In the genomic region with DNA sequence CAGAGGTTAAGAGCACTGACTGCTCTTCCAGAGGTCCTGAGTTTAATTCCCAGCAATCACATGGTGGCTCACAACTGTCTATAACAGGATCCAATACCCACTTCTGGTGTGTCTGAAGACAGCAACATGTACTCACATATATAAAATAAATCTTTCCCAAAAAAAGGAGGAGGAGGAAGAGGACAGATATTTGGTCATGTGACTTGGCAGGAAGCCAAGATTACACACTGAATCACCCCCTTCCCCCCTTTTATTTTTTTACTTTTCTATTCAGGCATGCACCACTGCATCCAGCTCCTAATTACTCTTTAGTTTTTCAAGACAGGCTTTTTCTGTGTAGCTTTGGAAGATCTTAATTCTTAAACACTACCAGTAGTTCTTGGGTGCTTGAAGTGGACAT, we compare ENCODE assay signal across 24 mouse cellular contexts. TPM values are rescaled to one million over a fixed set of nuclear protein-coding genes. Genes with fewer than 3 reads are reported as not detected.
DNase-seq lines count a peak whose midpoint lies in the region; ATAC-seq lines count a peak whose summit lies in the region.
"Had no signal": no experiment of that assay in that cellular context is flagged by ENCODE, and none has a peak within 500 bp of the region (broad histone marks: within the 10 kb centered on the region; RNA-seq: fewer than 3 reads in every experiment).

No protein-coding gene starts in this region.

- no peak overlapping the region for H3K4me3 ChIP-seq in forebrain, embryonic 13.5 days
- H3K4me3 ChIP-seq: embryonic facial prominence, embryonic 13.5 days; embryonic facial prominence, embryonic 15.5 days; erythroblast, embryonic 14.5 days; forebrain, embryonic 10.5 days; forebrain, embryonic 12.5 days; forebrain, embryonic 15.5 days had no signal

- peaks cover 2% of the 10 kb centered on the region for H3K4me1 ChIP-seq in forebrain, embryonic 13.5 days
- H3K4me1 ChIP-seq: embryonic facial prominence, embryonic 13.5 days; embryonic facial prominence, embryonic 15.5 days; forebrain, embryonic 10.5 days; forebrain, embryonic 12.5 days had no signal

- H3K9ac ChIP-seq in forebrain, embryonic 13.5 days, result no peak overlapping the region
- H3K9ac ChIP-seq: embryonic facial prominence, embryonic 13.5 days; embryonic facial prominence, embryonic 15.5 days; forebrain, embryonic 12.5 days; forebrain, embryonic 15.5 days; forebrain, postnatal 0 days had no signal

- no peak for ATAC-seq in forebrain, embryonic 13.5 days
- ATAC-seq: forebrain, embryonic 15.5 days; forebrain, postnatal 0 days had no signal

- H3K36me3 ChIP-seq in forebrain, embryonic 13.5 days (ENCODE audit: poor library complexity, severe bottlenecking), result peaks cover 72% of the 10 kb centered on the region

- no peak overlapping the region for H3K4me2 ChIP-seq in forebrain, embryonic 13.5 days
- H3K4me2 ChIP-seq: embryonic facial prominence, embryonic 13.5 days; embryonic facial prominence, embryonic 15.5 days; forebrain, embryonic 12.5 days; forebrain, embryonic 15.5 days had no signal

- no peaks in the 10 kb centered on the region for H3K9me3 ChIP-seq in forebrain, embryonic 13.5 days (replicated peaks)
- H3K9me3 ChIP-seq: embryonic facial prominence, embryonic 13.5 days; embryonic facial prominence, embryonic 15.5 days; forebrain, embryonic 10.5 days; forebrain, embryonic 12.5 days; forebrain, embryonic 15.5 days had no signal

- no peak overlapping the region for H3K27ac ChIP-seq in forebrain, embryonic 13.5 days
- H3K27ac ChIP-seq: embryonic facial prominence, embryonic 13.5 days; embryonic facial prominence, embryonic 15.5 days; forebrain, embryonic 10.5 days; forebrain, embryonic 12.5 days; forebrain, embryonic 15.5 days had no signal

- DNase-seq in heart, adult 11 months, result peak; percentile 34
- DNase-seq in heart, postnatal 14 days, result no peak
- peak; percentile 28 for DNase-seq in NIH3T3 (ENCODE audit: low read depth)
- DNase-seq in cerebellum, adult 18-20 months, result no peak
- DNase-seq: adrenal gland, adult 8-10 months; adrenal gland, postnatal 14 days; adrenal gland, postnatal 36 days; B cell, adult 2 months; cerebellum, adult 11-12 months; cerebellum, adult 8-10 months; cerebellum, adult 9-11 months; cerebellum, postnatal 14 days; cerebellum, postnatal 36 days; embryo, embryonic 11 days; forebrain, postnatal 0 days had no signal

- intact Hi-C loops in heart, postnatal 14 days (cut with DNase I), result no loop called here

- H3K27me3 ChIP-seq in forebrain, embryonic 13.5 days, result no peaks in the 10 kb centered on the region
- H3K27me3 ChIP-seq: embryonic facial prominence, embryonic 13.5 days; embryonic facial prominence, embryonic 15.5 days; forebrain, embryonic 12.5 days; forebrain, embryonic 15.5 days had no signal

RNA-seq across cellular contexts. Expression of gene 1700003F12Rik, which starts 25.4 kb away (rescaled TPM):
- under 1 TPM in 1 of 2 experiments, not detected in 1; 0.43 TPM for total RNA-seq in heart, postnatal 14 days (2021)
- 1.4 TPM in 2 replicates for polyA plus RNA-seq in forebrain, embryonic 13.5 days (2015; fragmentation: Nextera tagmentation; extraction: Ambion mirVana)
- total RNA-seq: adrenal gland, postnatal 14 days; common myeloid progenitor, adult 5-6 weeks had no signal
- polyA plus RNA-seq: erythroblast, embryonic 14.5 days had no signal

RNA-seq across cellular contexts. Expression of gene Actl10, which starts 30.1 kb away (rescaled TPM):
- not detected for total RNA-seq in heart, postnatal 14 days (2021)
- polyA plus RNA-seq in forebrain, embryonic 13.5 days (2015; fragmentation: Nextera tagmentation; extraction: Ambion mirVana), result 0.49 and 0.68 TPM in 2 replicates
- total RNA-seq: adrenal gland, postnatal 14 days; adrenal gland, postnatal 36 days; common myeloid progenitor, adult 5-6 weeks had no signal
- polyA plus RNA-seq: embryonic facial prominence, embryonic 11.5 days had no signal

RNA-seq across cellular contexts. Expression of gene Necab3, which starts 37.2 kb away (rescaled TPM):
- 1 to 10 TPM in 1 of 2 experiments, under 1 TPM in 1; 0.90 to 1.2 TPM for total RNA-seq in heart, postnatal 14 days (2021)
- polyA plus RNA-seq in forebrain, embryonic 13.5 days (2015; fragmentation: Nextera tagmentation; extraction: Ambion mirVana), result 19.8 and 25.4 TPM in 2 replicates

RNA-seq across cellular contexts. Expression of gene E2f1, which starts 48.2 kb away (rescaled TPM):
- 1 to 10 TPM; 2.2 to 4.3 TPM for total RNA-seq in heart, postnatal 14 days (2021)
- polyA plus RNA-seq in forebrain, embryonic 13.5 days (2015; fragmentation: Nextera tagmentation; extraction: Ambion mirVana), result 20.8 and 22.8 TPM in 2 replicates

Comparison
In these comparisons a context has a peak if more than half of its experiments do, and no peak if none do; other contexts are left out.
1. DNase-seq: peak in heart, adult 11 months (single experiment) and NIH3T3 (single experiment); none in heart, postnatal 14 days (0 of 2) and cerebellum, adult 18-20 months (0 of 2).